Mouse (Mus musculus): ENCODE data around the gene Arpc2. TPM values are rescaled to one million over a fixed set of nuclear protein-coding genes. Genes with fewer than 3 reads are reported as not detected.
A peak's percentile ranks its signal among the peaks of the same experiment; 100 is the strongest.

Gene Arpc2
- polyA plus RNA-seq (2016; fragmentation: Nextera tagmentation; extraction: Ambion mirVana) = 470 and 475 TPM in 2 replicates

DNA sequence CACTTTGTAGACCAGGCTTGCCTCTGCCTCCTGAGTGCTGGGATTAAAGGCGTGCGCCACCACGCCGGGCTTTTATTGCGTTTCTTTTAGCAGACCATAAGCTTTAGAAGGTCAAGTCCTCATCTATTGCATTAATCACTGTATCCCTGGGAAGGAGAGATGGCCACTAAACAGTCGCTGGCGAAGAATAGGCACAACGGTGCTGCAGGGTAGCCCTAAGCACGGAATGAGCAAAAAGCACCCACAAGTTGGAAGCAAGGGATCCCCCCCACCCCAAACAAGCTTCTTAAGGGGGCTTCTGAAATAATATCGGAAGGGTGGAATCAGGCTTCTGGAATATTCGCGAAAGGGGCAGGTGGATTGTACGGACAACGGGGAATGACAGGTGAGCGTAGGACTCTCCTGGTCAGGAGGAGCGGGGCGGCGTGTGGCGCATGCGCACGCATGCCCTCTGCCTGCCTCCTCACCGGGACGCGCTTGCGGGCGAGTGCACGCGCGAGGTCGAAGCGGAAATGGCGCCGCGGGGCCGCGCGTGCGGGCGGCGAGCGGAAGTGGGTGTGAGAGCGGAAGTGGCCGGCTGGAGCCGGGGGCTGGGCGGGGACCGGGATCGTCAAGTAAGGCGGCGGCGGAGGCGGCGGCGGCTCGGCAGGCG is at the start of gene Arpc2:
Gene Arpc2 (plus strand): TSS at position 147 of the 652 bp plus-strand sequence.
- H3K4me3 ChIP-seq = peak within 1 kb of the TSS; percentile 80
- no peaks in the 10 kb centered on the region for H3K9me3 ChIP-seq
- peak within 1 kb of the TSS; percentile 96 for H3K27ac ChIP-seq
- peak; percentile 97 for DNase-seq (ENCODE audit: low spot score)
- peaks cover 35% of the 10 kb centered on the region for H3K4me1 ChIP-seq
- H3K36me3 ChIP-seq = no peaks in the 10 kb centered on the region
- 3% methylated on average over 40 of the region's 55 CpGs for WGBS
- H3K27me3 ChIP-seq (ENCODE audit: insufficient read depth, poor library complexity, severe bottlenecking) = no peaks in the 10 kb centered on the region

DNA sequence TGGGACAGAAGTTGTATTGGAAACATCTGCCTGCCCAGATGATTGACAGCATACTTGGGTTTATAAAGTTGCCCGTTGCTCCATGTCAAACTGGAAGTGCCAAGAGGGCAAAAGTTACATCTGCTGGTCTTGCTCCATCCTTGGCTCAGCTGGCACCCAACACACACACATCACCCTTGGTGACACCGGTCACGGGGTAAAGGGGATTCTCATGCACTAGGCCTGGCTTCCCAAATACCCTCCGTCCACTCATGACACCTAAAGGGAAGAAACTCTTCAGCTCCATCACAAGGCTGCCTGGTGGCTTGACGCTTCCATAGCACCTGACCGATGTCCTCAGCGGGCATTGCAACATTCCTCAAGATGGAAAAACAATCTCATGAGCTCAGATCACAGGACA is 45.4 kb upstream of the Arpc2 start:
- WGBS = 85% methylated on average over 7 of the region's 7 CpGs

DNA sequence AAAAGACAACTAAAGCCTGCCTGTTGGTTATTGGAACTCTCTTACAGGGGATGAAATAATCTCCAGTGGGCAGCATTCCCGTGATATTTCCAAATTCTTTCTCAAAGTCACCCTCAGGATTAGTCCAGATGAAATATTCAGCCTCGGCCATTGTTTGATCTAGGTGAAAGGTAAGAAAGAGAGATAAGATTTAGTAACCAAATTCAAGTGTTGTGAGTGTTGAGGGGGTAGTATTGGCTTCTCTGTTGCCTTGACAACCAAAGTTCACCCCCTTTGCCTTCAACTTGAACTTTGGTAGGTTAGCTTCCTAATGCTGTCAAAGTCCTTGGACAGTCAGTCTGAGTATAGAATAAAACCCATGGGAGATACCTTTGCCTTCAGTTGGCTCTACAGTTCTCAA is 43.2 kb upstream of the Arpc2 start:
- 71% methylated on average over 2 of the region's 2 CpGs for WGBS
- H3K27ac ChIP-seq = no peak overlapping the region
- no peaks in the 10 kb centered on the region for H3K9me3 ChIP-seq
- H3K4me3 ChIP-seq = no peak overlapping the region
- H3K4me1 ChIP-seq = 0 out of 2 replicates have a peak, but pooled peaks cover 4% of the 10 kb centered on the region
- no peaks in the 10 kb centered on the region for H3K27me3 ChIP-seq (ENCODE audit: insufficient read depth, poor library complexity, severe bottlenecking)
- no peaks in the 10 kb centered on the region for H3K36me3 ChIP-seq
- DNase-seq (ENCODE audit: low spot score) = no peak

More for the DNA sequence above, 45.4 kb upstream of the Arpc2 start:
- no peak overlapping the region for H3K4me3 ChIP-seq
- no peaks in the 10 kb centered on the region for H3K36me3 ChIP-seq
- H3K9me3 ChIP-seq = no peaks in the 10 kb centered on the region
- H3K4me1 ChIP-seq = 0 out of 2 replicates have a peak, but pooled peaks cover 4% of the 10 kb centered on the region
- DNase-seq (ENCODE audit: low spot score) = peak; percentile 64
- no peaks in the 10 kb centered on the region for H3K27me3 ChIP-seq (ENCODE audit: insufficient read depth, poor library complexity, severe bottlenecking)
- no peak overlapping the region for H3K27ac ChIP-seq

DNA sequence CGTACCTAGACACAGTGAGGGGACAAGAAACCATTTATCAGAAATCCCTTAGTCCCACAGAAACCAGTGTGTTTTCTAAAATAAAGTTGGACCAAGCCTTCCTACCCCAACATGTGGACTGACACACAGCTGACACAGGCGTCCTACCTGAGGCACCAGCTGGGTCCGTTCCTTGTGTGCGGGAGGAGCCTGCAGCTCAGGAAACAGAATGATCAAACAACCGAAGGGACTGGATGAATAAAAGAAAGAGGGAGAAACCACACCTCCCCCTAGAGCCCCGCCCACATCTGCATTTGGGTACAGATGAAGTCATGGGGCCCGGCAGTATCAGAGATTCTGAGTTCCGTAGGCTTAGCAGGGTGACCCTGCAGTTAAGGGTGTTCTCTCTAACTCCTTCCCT is 41.4 kb upstream of the Arpc2 start, which contains the start of gene Cxcr1:
Gene Cxcr1 (minus strand): TSS at position 187 of the 400 bp plus-strand sequence.
- H3K9me3 ChIP-seq = no peaks in the 10 kb centered on the region
- 74% methylated on average over 8 of the region's 8 CpGs for WGBS
- no peak within 1 kb of the TSS for H3K27ac ChIP-seq
- DNase-seq (ENCODE audit: low spot score) = peak; percentile 64
- no peaks in the 10 kb centered on the region for H3K36me3 ChIP-seq
- H3K27me3 ChIP-seq (ENCODE audit: insufficient read depth, poor library complexity, severe bottlenecking) = no peaks in the 10 kb centered on the region
- no peak within 1 kb of the TSS for H3K4me3 ChIP-seq
- peaks cover 9% of the 10 kb centered on the region; the same call in 1 of the 2 replicates for H3K4me1 ChIP-seq

DNA sequence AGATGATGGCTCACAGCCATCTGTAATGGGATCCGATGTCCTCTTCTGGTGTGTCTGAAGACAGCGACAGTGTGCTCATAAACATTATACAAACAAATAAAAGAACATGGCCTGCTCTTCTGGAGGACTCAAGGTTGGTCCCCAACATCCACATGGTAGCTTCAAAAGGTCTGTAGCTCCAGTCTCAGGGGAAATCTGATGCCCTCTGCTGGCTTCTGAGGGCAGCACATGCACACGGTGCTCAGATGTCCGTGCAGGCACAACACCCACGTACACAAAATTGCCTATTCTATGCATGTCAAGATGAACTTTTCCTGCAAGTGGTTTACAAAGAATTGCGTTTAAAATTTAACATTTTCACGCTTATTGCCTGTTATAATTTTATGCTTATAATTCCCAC is 39.9 kb upstream of the Arpc2 start:
- peaks cover 9% of the 10 kb centered on the region; the same call in 1 of the 2 replicates for H3K4me1 ChIP-seq
- no peak overlapping the region for H3K27ac ChIP-seq
- H3K9me3 ChIP-seq = no peaks in the 10 kb centered on the region
- 41% methylated on average over 7 of the region's 7 CpGs for WGBS
- H3K27me3 ChIP-seq (ENCODE audit: insufficient read depth, poor library complexity, severe bottlenecking) = no peaks in the 10 kb centered on the region
- peak; percentile 73 for DNase-seq (ENCODE audit: low spot score)
- H3K36me3 ChIP-seq = no peaks in the 10 kb centered on the region
- H3K4me3 ChIP-seq = no peak overlapping the region

DNA sequence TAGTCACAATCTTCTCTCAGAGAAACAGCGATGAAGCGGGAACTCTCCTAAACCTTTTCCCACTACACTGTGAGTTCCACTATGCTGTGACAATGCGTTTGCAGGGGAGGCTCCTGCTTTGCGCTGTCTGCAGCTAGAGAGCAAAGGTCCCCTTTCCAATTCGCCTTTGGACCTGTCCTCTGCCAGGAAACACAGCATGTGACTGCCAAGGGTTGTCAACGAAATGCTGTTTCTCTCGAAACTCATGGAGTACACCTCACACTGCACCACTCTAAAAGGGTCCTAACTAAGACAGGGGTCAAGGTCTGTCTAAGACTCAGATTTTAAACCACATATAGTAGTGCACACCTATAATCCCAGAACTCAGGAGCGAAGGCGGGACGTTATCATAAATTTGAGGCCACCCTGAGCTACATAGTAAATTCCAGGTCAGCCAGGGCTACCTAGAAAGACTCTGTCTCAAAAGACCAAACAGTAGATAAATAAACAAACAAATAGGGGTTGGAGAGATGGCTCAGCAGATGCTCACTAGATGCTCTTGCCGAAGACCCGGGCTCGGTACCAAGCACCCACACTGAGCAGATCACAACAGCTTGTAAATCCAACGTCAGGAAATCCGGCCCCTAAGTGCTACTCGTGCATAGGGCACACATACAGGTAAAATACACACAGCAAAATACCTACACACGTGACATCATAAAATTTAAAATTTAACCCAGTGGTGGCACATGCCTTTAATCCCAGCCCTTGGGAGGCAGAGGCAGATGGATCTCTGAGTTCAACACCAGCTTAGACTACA is 39.1 kb upstream of the Arpc2 start:
- peaks cover 9% of the 10 kb centered on the region; the same call in 1 of the 2 replicates for H3K4me1 ChIP-seq
- no peaks in the 10 kb centered on the region for H3K36me3 ChIP-seq
- WGBS = 75% methylated on average over 17 of the region's 17 CpGs
- no peak overlapping the region for H3K27ac ChIP-seq
- DNase-seq (ENCODE audit: low spot score) = peak; percentile 56
- no peaks in the 10 kb centered on the region for H3K9me3 ChIP-seq
- no peak overlapping the region for H3K4me3 ChIP-seq
- no peaks in the 10 kb centered on the region for H3K27me3 ChIP-seq (ENCODE audit: insufficient read depth, poor library complexity, severe bottlenecking)

DNA sequence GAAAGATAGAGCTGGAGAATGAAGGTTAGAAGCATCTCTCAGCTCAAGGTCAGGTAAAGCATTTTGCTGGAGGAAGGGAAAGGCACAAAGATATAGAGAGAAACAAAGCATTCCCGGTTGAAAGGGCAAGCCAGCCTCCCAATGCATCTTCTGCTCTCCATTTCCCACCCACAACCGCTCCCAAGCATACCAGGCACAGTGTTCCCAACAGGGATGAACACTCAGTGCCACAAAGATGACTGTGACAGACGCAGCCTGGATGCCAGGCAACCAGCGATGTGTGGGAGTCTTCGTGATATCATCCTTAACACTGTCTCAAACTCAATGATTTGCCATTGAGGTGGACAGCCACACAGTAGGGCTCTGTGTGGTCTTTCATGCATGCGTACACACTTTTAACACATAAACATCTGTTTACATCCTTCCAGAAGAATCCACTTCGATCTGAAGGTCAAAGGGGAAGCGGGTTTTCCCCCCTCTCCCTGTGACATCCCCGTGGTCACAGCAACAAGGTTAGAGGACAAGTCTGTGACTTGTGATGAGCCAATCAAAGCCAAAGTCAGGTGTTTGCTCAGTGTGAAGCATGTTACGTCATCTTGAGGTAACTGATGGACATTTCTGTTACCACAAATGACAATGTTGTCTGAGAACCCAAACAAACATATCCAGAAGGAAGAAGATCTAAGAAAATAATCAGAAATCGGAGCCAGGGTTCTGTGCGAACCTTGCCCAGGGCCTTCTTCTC is 38.0 kb upstream of the Arpc2 start:
- H3K4me3 ChIP-seq = no peak overlapping the region
- WGBS = 79% methylated on average over 12 of the region's 12 CpGs
- no peaks in the 10 kb centered on the region for H3K9me3 ChIP-seq
- H3K36me3 ChIP-seq = no peaks in the 10 kb centered on the region
- peak; percentile 64 for DNase-seq (ENCODE audit: low spot score)
- H3K27ac ChIP-seq = no peak overlapping the region
- no peaks in the 10 kb centered on the region for H3K27me3 ChIP-seq (ENCODE audit: insufficient read depth, poor library complexity, severe bottlenecking)
- peaks cover 5% of the 10 kb centered on the region; the same call in 1 of the 2 replicates for H3K4me1 ChIP-seq

DNA sequence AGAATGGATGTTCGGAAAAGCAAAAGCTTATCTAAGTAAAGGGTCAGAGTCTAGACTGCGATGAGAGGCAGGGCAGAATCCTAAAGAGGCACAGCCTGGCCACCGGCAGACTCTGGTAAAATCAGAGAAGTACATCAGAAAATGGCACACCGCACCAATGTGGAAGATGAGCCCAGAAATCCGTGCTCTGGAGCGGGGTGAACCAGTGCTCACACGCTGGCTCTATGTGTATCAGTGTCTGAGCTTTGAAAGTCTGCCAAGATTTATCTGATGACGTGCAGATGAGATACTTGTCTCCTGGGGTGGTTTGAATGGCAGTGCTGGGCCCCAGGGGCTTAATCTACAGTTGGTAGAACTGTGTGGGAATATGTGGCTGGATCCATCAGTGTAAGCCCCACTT is 36.8 kb upstream of the Arpc2 start:
- 78% methylated on average over 8 of the region's 8 CpGs for WGBS
- no peak for DNase-seq (ENCODE audit: low spot score)
- H3K4me1 ChIP-seq = peaks cover 5% of the 10 kb centered on the region; the same call in 1 of the 2 replicates
- H3K27me3 ChIP-seq (ENCODE audit: insufficient read depth, poor library complexity, severe bottlenecking) = no peaks in the 10 kb centered on the region
- no peak overlapping the region for H3K27ac ChIP-seq
- H3K9me3 ChIP-seq = no peaks in the 10 kb centered on the region
- no peaks in the 10 kb centered on the region for H3K36me3 ChIP-seq
- H3K4me3 ChIP-seq = no peak overlapping the region

DNA sequence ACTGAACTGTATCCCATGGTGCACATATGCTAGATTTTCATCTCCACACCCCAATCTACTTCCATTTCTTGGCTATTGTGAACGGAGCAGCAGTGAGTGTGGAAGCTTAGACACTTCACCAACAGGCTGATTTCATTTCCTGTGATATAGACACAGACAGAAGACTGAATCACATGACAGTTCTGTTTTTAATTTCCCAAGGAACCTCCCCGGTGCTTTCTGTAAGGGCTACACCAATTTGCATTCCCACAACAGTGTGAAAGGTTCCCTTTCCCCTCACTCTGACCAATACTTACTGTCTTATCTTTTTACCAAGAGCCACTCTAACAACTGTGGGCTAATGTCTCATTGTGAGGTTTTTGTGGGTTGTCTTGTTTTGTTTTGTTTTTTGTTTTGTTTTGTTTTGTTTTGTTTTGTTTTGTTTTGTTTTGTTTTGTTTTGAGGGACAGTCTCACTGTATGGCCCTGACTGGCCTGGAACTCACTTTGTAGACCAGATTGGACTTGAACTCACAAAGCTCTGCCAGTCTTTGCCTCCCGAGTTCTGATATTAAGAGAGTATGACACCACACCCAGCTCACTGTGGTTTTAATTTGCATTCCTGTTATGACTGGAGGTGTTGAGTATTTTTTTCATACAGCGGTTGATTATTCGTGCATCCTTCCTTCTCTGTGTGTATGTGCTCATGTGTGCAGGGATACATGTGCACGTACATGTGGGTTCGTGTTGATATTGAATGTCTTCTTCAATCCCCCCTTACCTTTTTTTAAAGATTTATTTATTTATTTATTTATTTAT is 34.6 kb upstream of the Arpc2 start:
- Histone ChIP-seq H3K36me3 (no peaks in the 10 kb centered on the region), H3K27ac (no peak overlapping the region), H3K27me3 (ENCODE audit: insufficient read depth, poor library complexity, severe bottlenecking) (no peaks in the 10 kb centered on the region), H3K4me3 (no peak overlapping the region), H3K9me3 (no peaks in the 10 kb centered on the region), H3K4me1 (peaks cover 5% of the 10 kb centered on the region; the same call in 1 of the 2 replicates)
- DNase-seq (ENCODE audit: low spot score) = no peak
- WGBS = 81% methylated on average over 7 of the region's 7 CpGs

DNA sequence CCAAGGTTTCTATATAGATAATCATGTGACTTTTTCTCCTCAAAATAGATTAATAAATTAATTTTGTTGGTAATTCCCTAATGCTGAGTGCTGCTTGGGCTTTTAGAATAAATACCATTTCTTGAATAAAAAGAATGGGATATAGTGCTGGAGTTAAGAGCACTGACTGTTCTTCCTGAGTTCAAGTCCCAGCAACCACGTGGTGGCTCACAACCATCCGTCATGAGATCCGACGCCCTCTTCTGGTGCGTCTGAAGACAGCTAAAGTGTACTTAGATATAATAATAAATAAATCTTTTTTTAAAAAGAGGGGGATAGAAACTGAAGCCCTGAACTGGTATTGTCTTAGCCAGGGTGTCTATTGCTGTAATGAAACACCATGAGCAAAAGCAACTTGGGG is 32.4 kb upstream of the Arpc2 start:
- H3K4me1 ChIP-seq = peaks cover 5% of the 10 kb centered on the region; the same call in 1 of the 2 replicates
- no peaks in the 10 kb centered on the region for H3K9me3 ChIP-seq
- no peak overlapping the region for H3K4me3 ChIP-seq
- 67% methylated on average over 5 of the region's 5 CpGs for WGBS
- H3K27me3 ChIP-seq (ENCODE audit: insufficient read depth, poor library complexity, severe bottlenecking) = no peaks in the 10 kb centered on the region
- no peak overlapping the region for H3K27ac ChIP-seq
- H3K36me3 ChIP-seq = no peaks in the 10 kb centered on the region
- no peak for DNase-seq (ENCODE audit: low spot score)

DNA sequence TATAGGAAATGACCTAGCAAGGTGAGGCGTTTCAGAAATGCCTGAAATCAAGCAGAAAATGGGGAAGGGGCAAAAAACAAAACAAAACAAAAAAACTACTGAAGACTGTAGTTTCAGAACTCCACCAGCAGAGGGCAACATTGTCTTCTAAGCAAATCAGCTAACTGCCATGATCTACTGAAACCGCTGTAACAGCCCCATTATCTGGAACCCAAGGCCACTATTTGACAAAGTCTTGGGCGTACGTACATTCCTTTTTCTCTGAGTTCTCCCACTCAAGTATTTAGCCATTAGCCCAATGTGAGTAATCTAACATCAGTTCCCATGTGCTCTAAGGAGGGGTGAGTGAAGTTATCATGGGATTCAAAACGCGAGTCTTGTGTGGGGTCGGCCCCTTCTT is 30.0 kb upstream of the Arpc2 start:
- no peaks in the 10 kb centered on the region for H3K4me1 ChIP-seq
- no peaks in the 10 kb centered on the region for H3K27me3 ChIP-seq (ENCODE audit: insufficient read depth, poor library complexity, severe bottlenecking)
- no peak overlapping the region for H3K4me3 ChIP-seq
- whole genome bisulfite sequencing = 57% methylated on average over 7 of the region's 7 CpGs
- no peaks in the 10 kb centered on the region for H3K36me3 ChIP-seq
- no peak overlapping the region for H3K27ac ChIP-seq
- no peak for DNase-seq (ENCODE audit: low spot score)
- H3K9me3 ChIP-seq = no peaks in the 10 kb centered on the region

DNA sequence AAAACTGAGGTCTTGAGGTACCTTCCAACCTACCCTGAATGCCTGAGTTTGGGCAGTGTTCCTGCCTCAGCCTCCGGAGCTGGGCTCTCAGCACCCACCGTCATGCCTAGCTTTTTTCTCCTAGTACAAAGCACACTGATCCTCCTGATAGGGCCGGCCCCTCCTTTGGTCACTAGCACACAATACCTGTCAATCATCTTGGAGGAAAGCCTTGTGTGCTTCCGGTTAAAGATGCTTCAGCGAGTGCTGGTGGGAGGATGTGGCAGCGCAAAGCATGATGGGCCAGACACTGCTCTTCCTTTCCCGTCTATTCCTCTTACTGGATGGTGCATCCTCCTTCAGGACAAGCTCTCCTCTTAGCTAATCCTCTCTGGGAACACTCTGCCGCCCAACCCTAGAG is 29.2 kb upstream of the Arpc2 start:
- Histone ChIP-seq H3K27me3 (ENCODE audit: insufficient read depth, poor library complexity, severe bottlenecking) (no peaks in the 10 kb centered on the region), H3K27ac (no peak overlapping the region), H3K4me1 (no peaks in the 10 kb centered on the region), H3K4me3 (no peak overlapping the region), H3K9me3 (no peaks in the 10 kb centered on the region), H3K36me3 (no peaks in the 10 kb centered on the region)
- no peak for DNase-seq (ENCODE audit: low spot score)
- 72% methylated on average over 8 of the region's 8 CpGs for WGBS
